Mouse (Mus musculus) mesoderm, embryonic 11.5 days (tissue): ENCODE measurements around the gene Hoxd13.

Experiments used
- DNase-seq: peaks from one replicate; pipeline ENCODE4 v3.0.0-alpha.2; 2012; ENCODE audit warnings: low read depth, low spot score

The Hoxd13 gene

GRCm38 (mm10) chr2:74680561-74681398 is 12.7 kb downstream of the Hoxd13 start:
- DNase-seq: no peak

GRCm38 (mm10) chr2:74681594-74682531 is 13.8 kb downstream of the Hoxd13 start:
- DNase-seq: no peak

- DNase-seq: no peak
These were observed 14.7 kb downstream of the Hoxd13 start for GRCm38 (mm10) chr2:74682796-74683195.

GRCm38 (mm10) chr2:74683471-74683951 is 15.4 kb downstream of the Hoxd13 start:
- no peak for DNase-seq

- DNase-seq: no peak
These were observed 16.0 kb downstream of the Hoxd13 start for GRCm38 (mm10) chr2:74684106-74684505.

- DNase-seq: no peak
These were observed 17.0 kb downstream of the Hoxd13 start for GRCm38 (mm10) chr2:74685059-74685603.

GRCm38 (mm10) chr2:74686301-74686987 is 18.3 kb downstream of the Hoxd13 start:
- DNase-seq: peak; percentile 89

GRCm38 (mm10) chr2:74686988-74687697 is 19.0 kb downstream of the Hoxd13 start:
- DNase-seq: no peak

GRCm38 (mm10) chr2:74687698-74688555 is 19.8 kb downstream of the Hoxd13 start:
- no peak for DNase-seq

- DNase-seq: no peak
These were observed 20.9 kb downstream of the Hoxd13 start for GRCm38 (mm10) chr2:74688795-74689573.

- no peak for DNase-seq
These were observed 21.6 kb downstream of the Hoxd13 start for GRCm38 (mm10) chr2:74689574-74690337.

GRCm38 (mm10) chr2:74690338-74690716 is 22.2 kb downstream of the Hoxd13 start:
- no peak for DNase-seq

- peak; percentile 95 for DNase-seq
These were observed 23.2 kb downstream of the Hoxd13 start, which contains the start of gene Hoxd10 for GRCm38 (mm10) chr2:74691022-74691951. Gene Hoxd10, plus strand, starts transcription at chr2:74691924.

GRCm38 (mm10) chr2:74691995-74692807 is 24.1 kb downstream of the Hoxd13 start:
- DNase-seq: no peak

GRCm38 (mm10) chr2:74692808-74693431 is 24.8 kb downstream of the Hoxd13 start:
- no peak for DNase-seq

- DNase-seq: no peak
These were observed 25.3 kb downstream of the Hoxd13 start for GRCm38 (mm10) chr2:74693432-74693827.
